Mouse (Mus musculus) 3T3-L1 (cell line): Measurements from ENCODE around the gene Olfr248.
"Not testable (repeated sequence)": the region's sequence is repeated elsewhere in the genome, so short reads cannot be mapped to it uniquely, and the experiment has no call there.

Experiments
- DNase-seq: peaks from one replicate; pipeline ENCODE4 v3.0.0-alpha.2; 2015; ENCODE audit warnings: low read depth, low spot score

Gene Olfr248

GRCm38 (mm10) chr1:174390746-174391145 is at the start of gene Olfr248:
Gene Olfr248, plus strand, starts transcription at chr1:174391046.
- DNase-seq, result no peak

GRCm38 (mm10) chr1:174353636-174354035 is 37.2 kb upstream of the Olfr248 start:
- not testable (repeated sequence) for DNase-seq

GRCm38 (mm10) chr1:174354640-174355039 is 36.2 kb upstream of the Olfr248 start:
- no peak for DNase-seq

GRCm38 (mm10) chr1:174364882-174365451 is 25.9 kb upstream of the Olfr248 start, which contains the start of gene Olfr417:
Gene Olfr417, plus strand, starts transcription at chr1:174365122.
- no peak for DNase-seq

- no peak for DNase-seq
These were observed 17.0 kb upstream of the Olfr248 start for GRCm38 (mm10) chr1:174373799-174374198.

- no peak for DNase-seq
These were observed 32.1 kb downstream of the Olfr248 start for GRCm38 (mm10) chr1:174422959-174423358.

- DNase-seq, result no peak
These were observed 32.9 kb downstream of the Olfr248 start, which contains the start of gene Olfr414 for GRCm38 (mm10) chr1:174423764-174424163. Gene Olfr414, plus strand, starts transcription at chr1:174424064.

GRCm38 (mm10) chr1:174426180-174426986 is 35.5 kb downstream of the Olfr248 start:
- no peak for DNase-seq

- no peak for DNase-seq
These were observed 36.6 kb downstream of the Olfr248 start for GRCm38 (mm10) chr1:174427402-174427801.

GRCm38 (mm10) chr1:174428407-174428806 is 37.6 kb downstream of the Olfr248 start:
- no peak for DNase-seq

- DNase-seq, result no peak
These were observed 43.3 kb downstream of the Olfr248 start for GRCm38 (mm10) chr1:174434121-174434520.
